Mouse (Mus musculus) MEL (cell line): Measurements from ENCODE around the gene Tex2. TPM values are rescaled to one million over a fixed set of nuclear protein-coding genes. Genes with fewer than 3 reads are reported as not detected.

Experiments used
- DNase-seq: peaks from one replicate; pipeline ENCODE4 v3.0.0; 2011; ENCODE audit warnings: low read depth, low spot score
- H3K27ac ChIP-seq: 2 replicates; pipeline ENCODE4 v1.5.1; 2012; ENCODE audit warnings: low read depth, mild to moderate bottlenecking, control low read depth, low read length, moderate library complexity; ENCODE audit not compliant: control insufficient read depth
- H3K27me3 ChIP-seq, 2 experiments: fragments of 150-350 bp in 1 of 2; sonication (generic) in 1 of 2; 2 replicates each; pipeline ENCODE4 v1.6.1; 2012; ENCODE audit warnings: low read length in 2 of 2, mild to moderate bottlenecking in 2 of 2, improper control_type of control experiment in 1 of 2, moderate library complexity in 1 of 2; ENCODE audit not compliant: insufficient read depth in 2 of 2, control insufficient read depth in 1 of 2
- H3K36me3 ChIP-seq, 2 experiments: 2 replicates each; pipeline ENCODE4 v1.6.1; 2012 to 2014; ENCODE audit warnings: low read length in 2 of 2, improper control_type of control experiment in 1 of 2, inconsistent platforms in 1 of 2, mild to moderate bottlenecking in 1 of 2; ENCODE audit not compliant: insufficient read depth in 2 of 2, control insufficient read depth in 1 of 2
- H3K4me1 ChIP-seq, 2 experiments: fragments of 150-350 bp in 1 of 2; sonication (generic) in 1 of 2; 2 replicates each; pipeline ENCODE4 v1.6.1; 2012; ENCODE audit warnings: low read length in 2 of 2, improper control_type of control experiment in 1 of 2, mild to moderate bottlenecking in 1 of 2; ENCODE audit not compliant: insufficient read depth in 2 of 2, control insufficient read depth in 1 of 2
- H3K4me3 ChIP-seq, 2 experiments: fragments of 150-350 bp in 1 of 2; sonication (generic) in 1 of 2; 2 replicates each; pipeline ENCODE4 v1.5.1; 2012; ENCODE audit warnings: low read depth in 2 of 2, low read length in 2 of 2, mild to moderate bottlenecking in 2 of 2, moderate library complexity in 2 of 2, control low read depth in 1 of 2, improper control_type of control experiment in 1 of 2; ENCODE audit not compliant: control insufficient read depth in 1 of 2, insufficient read depth in 1 of 2
- H3K79me2 ChIP-seq: 2 replicates; pipeline ENCODE4 v1.6.1; 2012; ENCODE audit warnings: mild to moderate bottlenecking, low read length, moderate library complexity; ENCODE audit not compliant: control insufficient read depth, poor library complexity, insufficient read depth
- H3K9ac ChIP-seq: 2 replicates; pipeline ENCODE4 v1.6.1; 2012; ENCODE audit warnings: low read depth, mild to moderate bottlenecking, control low read depth, low read length, moderate library complexity; ENCODE audit not compliant: control insufficient read depth, poor library complexity, severe bottlenecking
- H3K9me3 ChIP-seq: fragments of 150-350 bp; sonication (generic); replicated peaks from 2 replicates; pipeline ENCODE4 v1.6.1; 2012; ENCODE audit warnings: mild to moderate bottlenecking, low read length, improper control_type of control experiment, moderate library complexity; ENCODE audit not compliant: insufficient read depth
- BHLHE40 ChIP-seq: IDR thresholded peaks from 2 replicates; pipeline ENCODE4 v1.6.1; 2012; ENCODE audit warnings: low read depth, mild to moderate bottlenecking, inconsistent platforms, low read length, improper control_type of control experiment, borderline replicate concordance
- CHD1 ChIP-seq: IDR thresholded peaks from 2 replicates; pipeline ENCODE4 v1.6.1; 2012; ENCODE audit warnings: low read depth, mild to moderate bottlenecking, inconsistent platforms, low read length, improper control_type of control experiment
- CHD2 ChIP-seq: IDR thresholded peaks from 2 replicates; pipeline ENCODE4 v1.6.1; 2011; ENCODE audit warnings: low read length, improper control_type of control experiment
- E2F4 ChIP-seq: IDR thresholded peaks from 2 replicates; pipeline ENCODE4 v1.6.1; 2011; ENCODE audit warnings: low read depth, low read length, improper control_type of control experiment, borderline replicate concordance
- ELF1 ChIP-seq: IDR thresholded peaks from 2 replicates; pipeline ENCODE4 v1.6.1; 2014; ENCODE audit warnings: low read depth, mild to moderate bottlenecking, inconsistent platforms, low read length, improper control_type of control experiment, moderate library complexity
- GATA1 ChIP-seq: IDR thresholded peaks from 2 replicates; pipeline ENCODE4 v1.6.1; 2011; ENCODE audit warnings: low read depth, low read length, improper control_type of control experiment
- HCFC1 ChIP-seq: IDR thresholded peaks from 2 replicates; pipeline ENCODE4 v1.6.1; 2012; ENCODE audit warnings: low read depth, mild to moderate bottlenecking, inconsistent platforms, low read length, improper control_type of control experiment, moderate library complexity
- JUND ChIP-seq: IDR thresholded peaks from 2 replicates; pipeline ENCODE4 v1.6.1; 2011; ENCODE audit warnings: low read depth, mild to moderate bottlenecking, improper control_type of control experiment, low read length
- MAX ChIP-seq: IDR thresholded peaks from 2 replicates; pipeline ENCODE4 v1.6.1; 2011; ENCODE audit warnings: low read length, improper control_type of control experiment
- MXI1 ChIP-seq: IDR thresholded peaks from 2 replicates; pipeline ENCODE4 v1.6.1; 2011; ENCODE audit warnings: mild to moderate bottlenecking, low read depth, low read length, improper control_type of control experiment
- POLR2A ChIP-seq, 2 experiments: IDR thresholded peaks; 2 replicates each; pipeline ENCODE4 v1.6.1; 2011 to 2012; ENCODE audit warnings: low read length in 2 of 2, mild to moderate bottlenecking in 2 of 2, control low read depth in 1 of 2, improper control_type of control experiment in 1 of 2, low read depth in 1 of 2, moderate library complexity in 1 of 2; ENCODE audit not compliant: control insufficient read depth in 1 of 2, insufficient read depth in 1 of 2, poor library complexity in 1 of 2
- POLR2AphosphoS2 ChIP-seq: IDR thresholded peaks from 2 replicates; pipeline ENCODE4 v1.6.1; 2011; ENCODE audit warnings: low read length, improper control_type of control experiment
- RCOR1 ChIP-seq: IDR thresholded peaks from 2 replicates; pipeline ENCODE4 v1.6.1; 2012; ENCODE audit warnings: low read depth, mild to moderate bottlenecking, inconsistent platforms, low read length, improper control_type of control experiment
- SIN3A ChIP-seq: IDR thresholded peaks from 2 replicates; pipeline ENCODE4 v1.6.1; 2012; ENCODE audit warnings: low read length, improper control_type of control experiment, inconsistent platforms
- SMC3 ChIP-seq: IDR thresholded peaks from 2 replicates; pipeline ENCODE4 v1.6.1; 2011; ENCODE audit warnings: low read depth, low read length, improper control_type of control experiment
- TAL1 ChIP-seq: IDR thresholded peaks from 2 replicates; pipeline ENCODE4 v1.6.1; 2012; ENCODE audit warnings: mild to moderate bottlenecking, inconsistent platforms, low read length, moderate library complexity, mixed read lengths
- TBP ChIP-seq: IDR thresholded peaks from 2 replicates; pipeline ENCODE4 v1.8.0; 2011; ENCODE audit warnings: low read depth, low read length, improper control_type of control experiment
- TCF12 ChIP-seq: IDR thresholded peaks from 2 replicates; pipeline ENCODE4 v1.6.1; 2014; ENCODE audit warnings: low read depth, mild to moderate bottlenecking, inconsistent platforms, low read length, improper control_type of control experiment, moderate library complexity
- USF1 ChIP-seq: IDR thresholded peaks from 2 replicates; pipeline ENCODE4 v1.6.1; 2014; ENCODE audit warnings: low read depth, mild to moderate bottlenecking, inconsistent platforms, low read length, improper control_type of control experiment, moderate library complexity
- ZKSCAN1 ChIP-seq: IDR thresholded peaks from 2 replicates; pipeline ENCODE4 v1.6.1; 2012; ENCODE audit warnings: low read depth, mild to moderate bottlenecking, inconsistent platforms, low read length, improper control_type of control experiment, moderate library complexity
- ZMIZ1 ChIP-seq: IDR thresholded peaks from 2 replicates; pipeline ENCODE4 v1.6.1; 2012; ENCODE audit warnings: low read depth, mild to moderate bottlenecking, inconsistent platforms, low read length, improper control_type of control experiment, moderate library complexity
- polyA plus RNA-seq, 2 experiments: library from polyadenylated mRNA; stranded (reverse) in 1 of 2; unstranded in 1 of 2; fragments of >175 nt in 1 of 2; fragments of >200 nt in 1 of 2; gene quantifications; 2 replicates each; pipeline versions ENCODE4 v1.2.1 to v1.2.4; 2012; ENCODE audit warnings: low replicate concordance in 2 of 2, low read depth in 1 of 2; ENCODE audit not compliant: insufficient read length in 2 of 2, insufficient read depth in 1 of 2, missing spikeins in 1 of 2
- total RNA-seq: library from RNA; depleted of rRNA; stranded (reverse); fragments of 300-350 nt; gene quantifications from 2 replicates; pipeline ENCODE4 v1.2.3, GENCODE M21; 2012

Tex2 gene
- total and polyA plus RNA-seq, 3 experiments = 13.7 to 24.8 TPM; not detected in 1

DNA sequence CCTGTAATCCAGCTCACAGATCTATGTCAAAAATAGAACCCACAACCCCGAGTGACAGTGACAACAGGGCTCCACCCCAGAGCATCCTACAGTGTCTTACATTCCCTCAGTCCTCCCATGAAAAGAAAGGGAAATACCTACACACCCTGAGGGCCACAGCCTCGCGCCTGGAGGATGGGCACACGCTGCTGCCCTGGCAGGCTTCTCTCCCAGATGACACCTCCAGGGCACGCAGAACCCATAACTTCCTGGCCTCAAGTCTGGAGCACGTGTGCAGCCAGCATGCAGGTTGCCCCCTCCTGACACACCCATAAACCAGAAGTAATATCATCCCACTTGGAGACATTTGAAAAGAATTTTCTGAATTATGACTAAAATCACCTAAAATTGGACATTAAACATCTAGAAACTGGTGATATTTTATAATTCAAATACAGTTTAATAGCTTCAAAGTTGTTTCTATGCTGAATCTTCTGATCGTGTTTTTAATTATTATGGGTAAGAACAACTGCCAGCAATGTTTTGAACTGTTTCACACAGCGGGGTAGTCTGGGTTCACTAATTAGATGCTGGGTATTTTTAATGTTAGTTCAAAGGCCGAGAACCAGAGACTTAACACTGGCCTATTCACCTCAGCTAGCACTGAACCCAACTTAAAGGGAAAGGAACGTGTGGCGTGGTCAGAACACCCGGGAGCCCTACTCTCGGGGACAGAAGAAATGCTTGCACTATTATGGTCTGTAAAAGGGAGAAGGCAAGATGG is 72.5 kb downstream of the Tex2 start:
- Histone ChIP-seq H3K9ac (no peak overlapping the region), H3K27me3 (no peaks in the 10 kb centered on the region), H3K4me3 (no peak overlapping the region), H3K9me3 (no peaks in the 10 kb centered on the region), H3K27ac (no peak overlapping the region), H3K36me3 (peaks cover 0 to 11% of the 10 kb centered on the region in 2 experiments; a peak in 2 of 4 replicates), H3K4me1 (peaks cover 0 to 4% of the 10 kb centered on the region in 2 experiments; a peak in 2 of 4 replicates)
- no peak for DNase-seq
- TF ChIP-seq JUND = no peak
- no peak for TF ChIP-seq SIN3A
- TF ChIP-seq SMC3 = no peak
- no peak for TF ChIP-seq POLR2AphosphoS2
- no peak for TF ChIP-seq USF1
- no peak for TF ChIP-seq MAX
- no peak for TF ChIP-seq MXI1
- TF ChIP-seq POLR2A (IDR thresholded peaks at IDR 0.05; ENCODE audit: control insufficient read depth in 1 of 2, insufficient read depth in 1 of 2, low read depth in 1 of 2, low read length in 2 of 2, poor library complexity in 1 of 2) = no peak
- TF ChIP-seq, all 39 proteins: peak for 0
- no peaks in the 10 kb centered on the region for H3K79me2 ChIP-seq

GRCm38 (mm10) chr11:106536253-106536912 is 76.8 kb downstream of the Tex2 start:
- Histone ChIP-seq H3K27me3 (no peaks in the 10 kb centered on the region), H3K4me3 (no peak overlapping the region), H3K79me2 (no peaks in the 10 kb centered on the region), H3K4me1 (peaks cover 0 to 4% of the 10 kb centered on the region in 2 experiments; a peak in 2 of 4 replicates), H3K36me3 (peaks cover 0 to 8% of the 10 kb centered on the region in 2 experiments; a peak in 2 of 4 replicates), H3K9ac (no peak overlapping the region), H3K27ac (no peak overlapping the region), H3K9me3 (no peaks in the 10 kb centered on the region)
- DNase-seq = no peak
- TF ChIP-seq ZKSCAN1 = no peak
- no peak for TF ChIP-seq BHLHE40
- no peak for TF ChIP-seq TAL1
- TF ChIP-seq E2F4 = no peak
- no peak for TF ChIP-seq TBP
- TF ChIP-seq MXI1 = no peak
- no peak for TF ChIP-seq SMC3
- TF ChIP-seq CHD1 = no peak
- TF ChIP-seq RCOR1 = no peak
- TF ChIP-seq ZMIZ1 = no peak
- no peak for TF ChIP-seq POLR2AphosphoS2
- no peak for TF ChIP-seq HCFC1
- TF ChIP-seq SIN3A = no peak
- no peak for TF ChIP-seq JUND
- no peak for TF ChIP-seq CHD2
- no peak for TF ChIP-seq ELF1
- no peak for TF ChIP-seq TCF12
- TF ChIP-seq GATA1 = no peak
